Mouse (Mus musculus): Measurements from ENCODE around the gene Fam228a. TPM values are rescaled to one million over a fixed set of nuclear protein-coding genes. Genes with fewer than 3 reads are reported as not detected.

The Fam228a gene
- polyA plus RNA-seq (2017; shearing (Covaris generic)) = not detected

DNA sequence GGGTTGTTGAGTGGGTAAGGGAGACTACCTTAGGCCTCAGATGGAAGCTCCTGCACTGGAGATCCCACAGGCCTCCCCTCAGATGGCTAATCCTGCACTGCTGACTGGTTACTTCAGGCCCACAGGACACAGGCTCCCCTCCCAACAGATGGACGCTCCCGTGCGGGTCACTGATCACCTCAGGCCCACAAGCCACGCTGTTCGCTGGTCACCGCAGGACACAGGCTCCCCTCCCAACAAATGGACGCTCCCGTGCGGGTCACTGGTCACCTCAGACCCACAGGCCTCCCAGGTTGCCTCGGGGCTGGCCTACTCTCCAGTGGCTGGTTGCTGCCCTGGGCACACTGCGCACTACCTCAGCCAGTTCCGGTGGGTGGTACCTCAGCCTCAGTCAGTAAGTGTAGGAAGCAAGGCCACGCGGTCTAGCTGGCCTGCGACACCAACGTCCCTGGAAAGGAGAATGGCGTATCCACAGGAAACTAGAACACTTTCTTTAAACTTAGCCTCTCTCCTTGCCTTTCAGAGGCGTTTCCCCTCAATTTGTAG is at the start of gene Fam228a:
TSS of gene Fam228a (minus strand) at position 400 of the 546 bp plus-strand sequence.

GRCm38 (mm10) chr12:4768492-4769332 is 30.5 kb upstream of the Fam228a start, which contains the start of the genes Pfn4 and Fam228b:
Gene Pfn4, plus strand, starts transcription at chr12:4769022.
Gene Fam228b, minus strand, starts transcription at chr12:4769267.

Other genes with a start within 250 kb of the Fam228a start
- gene Itsn2, start 145.8 kb downstream of the Fam228a start, polyA plus RNA-seq (2017; shearing (Covaris generic)) = 29.4 TPM
- gene Gm3625, start 145.5 kb downstream of the Fam228a start, polyA plus RNA-seq (2017; shearing (Covaris generic)) = not detected
- gene Pfn4, start 30.6 kb upstream of the Fam228a start, polyA plus RNA-seq (2017; shearing (Covaris generic)) = 0.21 TPM
- 0.65 TPM for gene Fam228b, start 30.8 kb upstream of the Fam228a start, polyA plus RNA-seq (2017; shearing (Covaris generic))
- gene Sf3b6, start 79.1 kb upstream of the Fam228a start, polyA plus RNA-seq (2017; shearing (Covaris generic)) = 422 TPM
- 0.45 TPM for gene Fkbp1b, start 103.2 kb upstream of the Fam228a start, polyA plus RNA-seq (2017; shearing (Covaris generic))
- gene Wdcp, start 104.9 kb upstream of the Fam228a start, polyA plus RNA-seq (2017; shearing (Covaris generic)) = 15.0 TPM
- gene Mfsd2b, start 135.9 kb upstream of the Fam228a start, polyA plus RNA-seq (2017; shearing (Covaris generic)) = 0.81 TPM
- 10.0 TPM for gene Ubxn2a, start 169.3 kb upstream of the Fam228a start, polyA plus RNA-seq (2017; shearing (Covaris generic))
- 8.7 TPM for gene Atad2b, start 178.9 kb upstream of the Fam228a start, polyA plus RNA-seq (2017; shearing (Covaris generic))

Measured in CD4-positive, CD25-positive, alpha-beta regulatory T cell, adult 9 weeks (primary cell).